Mouse (Mus musculus): Measurements from ENCODE around the gene Sh3pxd2b. TPM values are rescaled to one million over a fixed set of nuclear protein-coding genes. Genes with fewer than 3 reads are reported as not detected.
A peak's percentile ranks its signal among the peaks of the same experiment; 100 is the strongest.

Gene Sh3pxd2b
- total RNA-seq, 2 experiments from 2014 or later: 12.4 to 15.3 TPM

DNA sequence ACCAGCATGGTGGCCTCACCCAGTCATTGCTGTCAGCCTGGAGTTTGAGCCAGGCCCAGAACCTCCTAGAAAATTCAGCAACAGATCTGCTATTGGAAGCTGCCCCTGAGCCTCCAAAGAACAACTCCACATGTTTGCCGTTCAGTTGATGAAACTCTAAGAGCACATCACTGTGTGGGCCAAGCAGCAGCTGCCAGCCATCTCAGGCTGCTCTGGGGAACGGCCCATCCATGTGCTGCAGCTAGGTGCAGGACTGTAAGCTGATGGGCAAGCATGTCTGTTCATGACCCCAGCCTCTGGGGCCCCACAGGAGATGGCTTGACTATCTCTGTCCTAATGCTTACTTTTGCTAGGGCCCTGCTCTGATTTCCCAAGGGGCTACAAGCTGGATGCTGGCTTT is 19.4 kb downstream of the Sh3pxd2b start:
- no peak for DNase-seq (ENCODE audit: low spot score in 2 of 2)
- intact Hi-C loops (cut with DNase I): no loop called here

DNA sequence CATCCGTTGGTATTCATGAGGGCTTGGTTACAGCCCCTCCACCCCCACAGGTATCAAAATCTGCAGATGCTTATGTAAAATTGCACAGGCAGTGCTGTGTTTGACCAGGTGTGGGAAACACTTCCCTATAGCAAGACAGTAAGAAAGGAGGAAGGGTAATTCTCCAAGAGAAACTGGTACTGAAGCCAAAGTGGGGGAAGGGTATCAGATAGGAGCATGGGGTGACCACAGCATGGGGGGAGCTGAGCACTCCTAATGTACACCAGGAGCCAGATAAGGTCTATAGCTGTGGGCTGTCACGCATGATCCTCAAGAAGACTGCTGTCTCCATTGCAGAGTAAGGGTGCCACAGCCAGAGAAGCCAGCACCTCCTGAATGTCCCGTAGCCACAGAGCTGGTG is 21.4 kb downstream of the Sh3pxd2b start:
- intact Hi-C loops (cut with DNase I): no loop called here
- no peak for DNase-seq (ENCODE audit: low spot score in 2 of 2)

DNA sequence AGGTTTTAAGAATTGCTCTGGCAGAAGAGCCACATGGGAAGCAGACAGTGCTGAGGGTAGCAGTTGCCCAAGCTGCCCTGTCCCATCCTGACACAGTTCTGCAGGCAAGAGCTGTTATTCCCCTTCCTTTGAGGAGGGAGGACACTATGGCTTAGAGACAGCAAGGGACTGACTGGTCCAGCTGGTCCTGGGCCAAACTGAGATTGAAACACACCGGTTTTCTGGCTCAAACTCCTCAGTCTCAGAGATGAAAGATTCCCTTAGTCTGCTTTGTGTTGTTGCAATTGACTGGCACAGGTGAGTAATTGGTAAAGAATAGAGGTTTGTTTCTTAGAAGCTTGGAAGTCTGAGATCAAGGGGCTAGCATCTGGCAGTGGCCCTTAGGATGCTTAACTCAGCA is 23.3 kb downstream of the Sh3pxd2b start:
- intact Hi-C loops (cut with DNase I): no loop called here
- DNase-seq (ENCODE audit: low spot score in 2 of 2): no peak

DNA sequence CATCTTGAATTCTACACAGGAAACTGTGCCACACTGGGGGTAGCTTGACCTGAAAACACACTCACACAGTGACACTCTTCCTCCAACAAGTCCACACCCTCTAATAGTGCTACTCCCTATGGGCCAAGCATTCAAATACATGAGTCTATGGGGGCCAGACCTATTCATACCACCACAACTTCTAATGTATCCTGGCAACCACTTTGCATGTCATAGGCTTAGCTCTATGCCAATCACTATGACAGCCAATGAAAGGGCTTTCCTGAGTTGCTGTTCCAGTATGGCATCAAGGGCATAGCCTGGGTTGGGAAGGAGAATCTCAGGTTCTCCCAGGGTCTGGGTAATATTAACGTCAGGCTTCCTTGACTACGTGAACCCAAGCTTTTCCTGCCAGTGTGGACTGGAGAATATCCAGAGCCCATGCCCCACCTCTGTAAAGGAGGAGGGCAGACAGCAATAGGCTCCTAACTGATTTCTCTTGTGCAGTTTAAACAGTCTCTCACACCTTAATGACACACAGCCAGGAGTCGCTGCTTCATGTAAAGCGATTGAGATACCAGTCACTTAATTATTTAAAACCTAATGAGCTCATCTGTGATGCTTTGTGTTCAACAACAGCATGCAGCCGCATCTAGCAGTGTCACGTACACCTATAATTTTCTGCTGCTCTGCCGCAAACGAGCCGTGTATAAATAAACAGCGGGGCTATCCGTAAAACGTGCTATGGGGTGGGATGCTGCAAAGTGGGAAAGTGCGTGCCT is 25.8 kb downstream of the Sh3pxd2b start:
- no peak for DNase-seq (ENCODE audit: low spot score in 2 of 2)
- intact Hi-C loops (cut with DNase I): no loop called here

DNA sequence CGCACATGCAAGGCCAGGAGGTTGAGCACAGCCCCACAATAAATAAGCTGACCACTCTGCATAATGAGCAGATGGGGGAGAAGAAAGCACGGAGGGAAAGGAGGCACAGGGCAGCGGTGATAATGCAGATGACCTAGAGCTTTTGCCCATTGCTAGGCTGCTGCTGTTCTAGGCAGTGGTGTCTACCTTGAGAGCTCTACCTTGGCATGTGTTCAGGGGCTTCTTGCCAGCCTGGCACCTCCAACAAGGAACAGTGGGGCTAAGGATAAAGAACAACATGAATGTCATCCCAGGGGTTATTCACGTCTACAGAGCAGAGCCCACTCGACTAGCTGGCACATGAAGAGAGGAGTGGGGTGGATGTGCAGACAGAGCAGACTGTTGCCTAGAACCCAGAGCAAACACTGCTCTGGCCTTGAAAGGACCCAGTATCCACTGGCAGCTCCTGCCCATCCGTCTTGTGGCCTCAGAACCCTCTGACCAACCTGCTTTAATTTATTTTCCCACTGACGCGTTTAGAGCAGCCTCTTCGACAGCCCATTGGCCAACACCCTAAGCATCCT is 26.5 kb downstream of the Sh3pxd2b start:
- intact Hi-C loops (cut with DNase I): no loop called here
- no peak for DNase-seq (ENCODE audit: low spot score in 2 of 2)

DNA sequence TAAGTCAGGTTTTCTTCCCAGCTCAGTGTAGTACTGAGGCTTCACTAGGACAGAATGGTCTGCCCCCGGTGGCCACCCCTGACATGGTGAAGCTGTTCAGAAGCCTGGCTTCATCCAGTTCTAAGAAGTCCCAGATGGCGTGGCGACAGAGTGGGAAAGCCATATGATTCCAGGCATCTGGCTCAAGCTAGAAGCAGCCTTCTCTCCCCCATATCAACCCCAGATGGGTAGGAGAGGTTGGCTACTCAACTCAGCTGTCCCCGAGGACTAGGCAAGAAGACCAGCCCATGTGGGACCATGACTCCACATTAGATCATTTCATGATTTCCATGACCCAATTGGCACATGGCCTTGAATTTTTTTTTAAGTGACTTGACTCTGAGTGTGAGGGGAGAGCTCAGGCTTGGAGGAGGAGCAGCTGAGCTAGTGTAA is 27.5 kb downstream of the Sh3pxd2b start:
- intact Hi-C loops (cut with DNase I): no loop called here

DNA sequence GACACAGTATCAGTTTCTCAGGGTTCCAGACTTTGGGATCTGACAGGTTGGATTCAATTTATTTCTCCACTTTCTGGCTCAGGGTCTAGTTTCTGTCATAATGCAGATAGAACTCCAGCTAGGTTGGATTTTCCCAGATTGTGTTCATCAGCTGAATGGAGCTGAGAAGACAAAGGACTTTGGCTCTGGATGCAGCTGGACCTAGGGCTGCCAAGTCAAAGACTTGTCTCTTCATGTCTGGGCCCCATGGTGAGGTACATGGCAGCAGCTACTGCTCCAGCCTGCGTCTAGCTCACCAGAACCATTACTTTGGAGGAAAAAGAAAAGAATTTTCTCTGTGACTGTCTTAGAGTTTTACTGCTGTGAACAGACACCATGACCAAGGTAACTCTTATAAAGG is 28.5 kb downstream of the Sh3pxd2b start:
- intact Hi-C loops (cut with DNase I): no loop called here
- no peak for DNase-seq (ENCODE audit: low spot score in 2 of 2)

More for the DNA sequence above, 27.5 kb downstream of the Sh3pxd2b start:
- DNase-seq (ENCODE audit: low spot score in 2 of 2): peak in 1 of 2 experiments; percentile 37

DNA sequence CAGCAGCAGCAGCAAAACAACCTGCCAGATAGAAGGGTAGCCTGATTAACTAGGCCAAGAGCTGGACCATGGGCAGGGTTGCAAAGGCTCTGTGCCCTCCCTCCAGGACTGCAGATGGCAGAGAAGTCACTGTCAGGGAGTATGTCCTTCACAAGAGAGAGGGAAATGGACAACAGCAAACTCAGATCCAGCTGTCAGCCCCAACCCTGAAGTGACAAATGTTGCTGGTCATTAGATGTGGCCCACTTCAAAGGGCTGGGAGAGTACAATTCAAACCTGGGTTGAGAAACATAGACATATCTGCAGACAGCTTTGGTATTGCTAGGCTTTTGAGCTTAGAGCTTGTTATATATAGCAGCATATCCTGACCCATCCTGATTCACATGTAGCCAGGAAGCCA is 32.3 kb downstream of the Sh3pxd2b start:
- intact Hi-C loops (cut with DNase I): no loop called here
- DNase-seq (ENCODE audit: low spot score in 2 of 2): no peak

DNA sequence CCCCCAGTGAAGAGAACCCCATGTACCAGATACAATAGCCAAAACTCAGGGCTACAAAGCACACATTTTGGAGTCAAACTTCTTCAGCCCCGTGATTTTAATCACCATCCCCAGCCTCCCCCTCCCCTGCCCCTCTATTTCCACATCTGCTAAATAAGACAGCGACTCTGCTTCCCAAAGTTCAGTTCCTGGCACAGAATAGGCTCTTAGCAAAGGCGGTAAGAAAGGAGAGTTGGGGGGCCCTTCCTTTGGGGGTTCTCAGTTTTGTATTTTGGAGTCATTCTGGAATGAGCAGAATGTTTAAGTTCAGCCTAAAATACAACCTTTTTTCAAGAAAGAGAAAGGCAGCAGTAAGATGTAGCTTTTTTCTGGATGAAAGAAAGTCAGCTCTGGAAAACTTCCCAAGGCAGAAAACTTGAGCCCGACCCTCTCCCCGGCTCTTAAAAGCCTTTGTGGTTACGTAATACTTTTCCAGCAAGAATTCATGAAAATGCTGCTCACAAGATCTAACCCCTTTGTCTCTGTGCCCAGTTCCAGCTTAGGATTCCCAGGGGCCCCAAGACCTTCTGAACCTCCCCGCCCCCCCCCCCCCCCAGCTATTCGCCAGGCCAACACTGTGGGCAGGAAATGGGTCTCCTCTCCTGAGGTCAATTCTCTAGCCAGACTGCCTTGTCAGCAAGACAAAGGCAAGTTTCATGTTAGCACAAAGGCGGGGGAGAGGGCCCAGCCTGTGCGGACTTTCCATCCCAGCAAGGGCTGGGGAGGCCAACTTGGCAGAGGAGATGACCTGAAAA is 35.9 kb downstream of the Sh3pxd2b start:
- peak in 1 of 2 experiments; percentile 40 for DNase-seq (ENCODE audit: low spot score in 2 of 2)
- intact Hi-C loops (cut with DNase I): no loop called here

DNA sequence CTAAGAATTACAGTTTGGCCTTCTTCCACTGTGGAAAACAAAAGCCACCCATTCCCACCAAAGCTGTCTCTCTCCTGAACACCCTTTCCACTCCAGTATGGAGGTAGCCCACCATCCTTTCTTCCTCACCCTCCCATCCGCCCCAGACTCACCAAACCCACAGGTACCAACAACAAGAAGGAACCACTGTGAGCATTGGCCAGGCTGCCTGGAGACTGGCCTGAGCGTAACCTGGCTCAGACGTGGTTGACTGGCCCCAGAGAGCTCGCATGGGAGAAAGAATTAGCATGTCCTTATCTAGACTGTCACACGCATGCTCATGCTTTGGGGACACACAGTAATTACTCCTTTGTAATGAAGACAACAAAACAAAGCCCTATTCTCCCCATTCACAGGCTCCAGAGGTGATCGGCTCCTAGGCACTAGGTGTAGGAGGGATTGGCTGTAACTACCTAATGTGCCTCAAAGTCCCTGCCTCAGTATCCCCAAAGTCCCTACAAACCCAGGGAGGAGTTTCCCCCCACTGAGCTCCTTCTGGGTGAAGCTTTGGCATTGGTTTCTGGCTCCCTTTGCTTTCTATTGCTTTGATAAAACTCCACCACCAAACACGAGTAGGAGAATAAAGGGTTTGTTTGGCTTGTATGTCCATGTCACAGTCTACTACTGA is 36.6 kb downstream of the Sh3pxd2b start:
- intact Hi-C loops (cut with DNase I): no loop called here
- no peak for DNase-seq (ENCODE audit: low spot score in 2 of 2)

DNA sequence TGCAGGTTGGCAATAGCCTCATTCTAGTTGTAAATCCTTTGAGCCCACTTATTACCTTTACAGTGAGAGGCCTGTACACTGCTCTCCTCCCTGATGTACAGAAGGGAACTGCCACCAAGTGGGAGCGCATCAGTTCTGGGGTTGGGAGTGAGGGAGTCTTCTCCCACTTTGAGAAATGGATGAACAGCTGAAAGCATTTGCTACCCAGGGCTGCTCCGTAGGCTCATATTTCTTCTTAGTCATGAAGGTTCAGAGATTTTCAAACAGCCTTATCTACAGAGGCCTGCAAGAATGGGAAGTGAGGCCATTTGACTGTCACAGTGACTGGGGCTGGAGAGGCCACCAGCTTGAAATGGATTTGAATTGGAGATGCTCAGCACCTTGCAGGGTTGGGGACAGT is 38.4 kb downstream of the Sh3pxd2b start:
- intact Hi-C loops (cut with DNase I): no loop called here
- DNase-seq (ENCODE audit: low spot score in 2 of 2): no peak

DNA sequence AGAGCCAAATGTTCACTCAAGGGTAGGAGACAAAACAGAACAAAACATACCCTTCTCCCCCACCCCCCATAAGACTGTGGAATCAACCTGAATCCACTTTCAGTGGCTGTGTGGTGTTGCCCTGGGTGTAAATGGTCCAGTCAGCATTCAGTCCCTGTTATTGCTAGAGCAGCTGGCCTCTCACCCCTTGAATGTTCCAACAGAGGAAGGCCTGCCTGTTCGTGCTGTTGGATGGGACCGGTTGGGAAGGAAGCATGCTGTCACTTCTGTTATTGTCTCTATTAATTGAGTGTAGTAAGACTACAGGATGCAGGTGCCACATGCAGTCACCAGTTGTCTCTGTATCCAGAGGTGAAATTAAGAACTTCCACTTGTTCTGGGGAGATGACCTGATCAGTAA is 40.4 kb downstream of the Sh3pxd2b start:
- DNase-seq (ENCODE audit: low spot score in 2 of 2): no peak
- intact Hi-C loops (cut with DNase I): no loop called here

DNA sequence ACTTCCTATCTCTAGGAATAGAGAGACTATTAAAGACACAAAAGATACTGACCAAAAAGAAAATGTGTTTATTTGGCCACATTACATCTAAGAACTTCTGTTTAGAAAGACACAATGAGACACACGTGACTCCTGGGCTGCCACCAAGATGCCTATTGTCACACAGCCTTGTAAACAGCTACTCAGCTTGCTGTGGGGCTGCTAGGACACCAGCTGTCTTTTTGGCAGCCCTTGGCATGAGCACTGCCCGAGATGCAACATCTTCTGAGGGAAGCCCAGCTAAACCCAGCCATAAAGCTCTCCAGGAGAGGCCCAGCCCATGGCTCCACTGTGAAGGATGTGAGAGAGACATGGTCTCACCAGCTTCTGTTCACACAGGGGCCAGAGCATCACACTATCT is 45.5 kb downstream of the Sh3pxd2b start:
- no peak for DNase-seq (ENCODE audit: low spot score in 2 of 2)
- intact Hi-C loops (cut with DNase I): no loop called here

DNA sequence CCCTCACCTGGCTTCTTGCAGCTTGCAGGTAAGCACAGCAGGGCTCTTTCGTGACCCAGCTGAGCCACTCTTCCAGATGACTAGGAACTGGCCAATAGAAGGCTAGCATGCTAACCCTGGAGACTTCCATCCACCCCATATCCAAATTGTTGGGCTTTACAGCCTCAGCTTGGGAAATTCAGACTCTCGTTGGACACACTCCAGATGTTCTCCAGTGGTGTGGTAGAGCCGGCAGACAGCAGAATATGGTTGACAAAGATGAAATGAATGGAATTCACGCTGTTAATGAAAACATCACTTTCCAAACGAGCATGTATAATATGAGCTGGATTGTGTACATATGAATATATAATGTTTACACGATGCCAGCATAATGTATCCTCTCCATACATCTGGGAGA is 48.2 kb downstream of the Sh3pxd2b start:
- DNase-seq (ENCODE audit: low spot score in 2 of 2): no peak

DNA sequence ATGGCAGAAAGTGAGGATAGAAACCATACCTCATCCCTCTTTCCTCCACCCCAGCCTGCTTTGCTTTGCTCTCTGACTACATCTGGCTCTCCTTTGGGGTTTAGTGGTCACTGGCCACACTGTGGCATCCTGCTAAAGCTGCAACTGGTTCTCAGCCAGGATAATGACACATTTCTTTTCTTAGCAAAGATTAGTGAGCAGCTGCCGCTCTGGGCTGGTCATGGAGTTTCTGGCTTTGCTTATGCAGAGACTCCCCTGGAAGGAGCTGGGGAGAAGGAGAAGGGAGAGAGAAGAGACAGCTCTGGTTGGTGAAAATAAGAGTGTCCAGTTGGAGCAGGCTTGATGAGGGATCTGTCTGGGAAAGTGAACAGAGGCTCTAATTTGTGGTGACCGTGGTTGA is 50.8 kb downstream of the Sh3pxd2b start:
- intact Hi-C loops (cut with DNase I): no loop called here
- peak in 1 of 2 experiments; percentile 29 for DNase-seq (ENCODE audit: low spot score in 2 of 2)

More for the DNA sequence above, 48.2 kb downstream of the Sh3pxd2b start:
- intact Hi-C loops (cut with DNase I): no loop called here

DNA sequence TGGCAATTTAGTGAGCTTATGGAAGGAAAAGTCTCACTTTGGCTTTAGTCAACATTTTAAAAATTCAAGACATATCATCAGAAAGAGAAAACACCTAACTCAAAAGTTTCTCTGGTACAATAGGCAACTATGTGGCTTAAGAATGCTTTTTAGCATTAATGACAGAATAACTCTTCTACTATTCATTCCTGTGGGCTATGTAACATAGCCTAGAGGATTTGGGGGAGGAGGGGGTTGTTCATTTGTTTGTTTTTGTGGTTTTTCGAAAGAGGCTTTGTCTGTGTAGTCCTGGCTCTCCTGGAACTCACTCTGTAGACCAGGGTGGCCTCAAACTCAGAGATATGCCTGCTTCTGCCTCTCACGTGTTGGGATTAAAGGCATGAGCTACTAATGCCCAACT is 51.6 kb downstream of the Sh3pxd2b start:
- intact Hi-C loops (cut with DNase I): no loop called here
- no peak for DNase-seq (ENCODE audit: low spot score in 2 of 2)

DNA sequence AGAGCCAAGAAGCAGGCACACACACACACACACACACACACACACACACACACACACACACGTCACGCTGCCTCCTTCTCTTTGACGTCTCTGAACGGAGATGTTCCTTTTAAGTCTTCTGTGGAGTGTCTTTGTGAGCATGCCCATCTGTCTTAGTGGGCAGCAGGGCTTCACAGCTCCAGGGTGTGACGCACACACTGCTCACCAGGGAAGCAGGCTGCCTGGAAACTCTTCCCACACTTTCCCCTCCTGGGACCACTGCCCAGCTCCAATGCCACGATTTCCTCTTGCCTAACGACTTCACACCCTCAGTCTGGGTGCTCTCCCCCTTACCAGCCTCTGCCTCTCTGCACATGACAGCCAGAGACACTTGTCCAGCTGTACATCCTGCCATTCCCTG is 55.1 kb downstream of the Sh3pxd2b start:
- peak; percentile 71 to 98 for DNase-seq (ENCODE audit: low spot score in 2 of 2)
- intact Hi-C loops (cut with DNase I): loop anchor here (1.0 to 2.0 kb wide), 4 partner anchors 48 to 103 kb away; no protein-coding TSS in a partner anchor

DNA sequence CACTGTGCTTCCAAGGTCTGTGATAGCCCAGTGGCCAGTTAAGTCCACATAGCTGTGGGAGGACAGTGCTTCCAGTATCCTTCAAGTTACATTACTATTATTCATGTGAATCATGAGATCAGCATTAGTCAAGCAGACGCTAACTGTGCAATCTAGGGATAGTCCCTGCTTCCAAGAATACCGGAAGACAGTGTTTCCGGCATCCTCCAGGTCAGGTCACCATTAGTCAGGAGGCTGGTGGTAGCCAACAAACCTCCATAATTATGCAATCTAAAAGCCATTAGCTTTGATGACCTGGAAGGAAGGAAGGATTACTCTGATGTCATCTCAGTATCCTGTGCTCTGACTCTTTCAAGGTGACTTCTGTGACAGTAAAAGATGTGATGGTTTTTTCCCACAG is 57.1 kb downstream of the Sh3pxd2b start:
- intact Hi-C loops (cut with DNase I): no loop called here
- DNase-seq (ENCODE audit: low spot score in 2 of 2): no peak

DNA sequence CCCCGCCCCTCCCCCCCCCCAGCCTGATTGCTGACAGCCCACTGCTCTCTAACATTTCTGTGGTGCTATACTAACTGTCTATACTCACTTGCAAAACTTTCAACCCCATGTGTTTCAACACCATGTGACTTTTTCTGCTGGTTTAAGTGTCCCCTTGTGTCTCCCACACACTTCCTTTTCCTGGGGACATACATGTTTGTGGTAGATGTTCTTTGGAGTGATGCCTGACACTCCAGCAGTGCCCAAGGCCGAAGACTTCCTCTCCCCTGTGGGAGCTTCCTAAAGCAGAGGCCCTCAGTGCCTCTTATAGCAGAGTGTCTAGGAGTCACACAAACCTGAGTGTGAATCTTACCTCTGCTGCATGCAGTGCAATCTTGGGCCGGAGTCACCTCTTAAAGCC is 60.2 kb downstream of the Sh3pxd2b start:
- no peak for DNase-seq (ENCODE audit: low spot score in 2 of 2)
- intact Hi-C loops (cut with DNase I): no loop called here

DNA sequence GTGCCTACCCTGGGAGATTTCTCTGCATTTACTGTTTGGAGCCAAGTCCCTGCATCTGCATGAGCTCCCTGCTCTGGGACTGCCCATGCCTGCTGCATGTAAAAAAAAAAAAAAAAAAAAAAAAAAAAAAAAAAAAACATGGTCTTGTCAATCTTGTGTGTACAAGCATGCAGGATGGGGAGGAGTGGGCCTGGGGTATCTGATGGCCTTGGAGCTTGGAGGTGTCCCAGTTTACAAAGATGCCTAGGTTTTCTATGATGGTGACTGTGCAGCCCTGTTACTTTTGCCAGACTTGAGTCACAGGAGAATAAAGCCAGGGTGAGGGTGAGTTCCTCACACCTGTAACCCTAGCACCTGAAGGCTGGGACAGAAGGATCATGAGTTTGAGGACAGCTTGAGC is 61.4 kb downstream of the Sh3pxd2b start:
- DNase-seq (ENCODE audit: low spot score in 2 of 2): no peak
- intact Hi-C loops (cut with DNase I): no loop called here
